Mouse (Mus musculus): ENCODE results near the gene Mapk10.

Gene Mapk10

DNA sequence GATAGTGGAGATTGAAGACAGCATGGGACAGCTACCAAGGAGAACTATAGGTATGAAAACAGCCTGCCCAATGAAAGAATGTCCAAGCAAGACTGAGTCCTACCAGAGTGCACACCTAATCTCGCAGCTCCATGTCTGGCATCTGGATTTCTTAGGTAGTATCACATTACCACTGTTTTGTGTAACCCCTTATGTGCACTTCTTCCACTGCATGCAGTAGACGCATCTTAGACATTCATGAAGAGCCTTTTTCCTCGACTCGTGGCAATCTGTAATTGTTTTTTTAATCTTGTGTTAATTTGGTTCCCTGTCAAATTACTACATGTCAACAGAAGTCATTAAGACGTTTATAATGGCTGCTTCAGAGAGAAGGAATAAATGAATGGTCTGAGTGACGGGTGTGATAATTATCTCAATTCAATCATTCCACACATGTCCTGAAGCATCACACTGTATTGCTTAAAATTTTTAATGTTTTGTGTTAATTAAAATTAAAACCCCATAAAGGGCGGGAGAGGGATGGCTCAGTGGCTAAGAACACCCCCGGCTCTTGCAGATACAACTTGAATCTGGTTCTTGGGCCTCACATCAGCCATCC lies 160.7 kb downstream of the Mapk10 start:
- DNase-seq (ENCODE audit: low spot score in 2 of 2): no peak

DNA sequence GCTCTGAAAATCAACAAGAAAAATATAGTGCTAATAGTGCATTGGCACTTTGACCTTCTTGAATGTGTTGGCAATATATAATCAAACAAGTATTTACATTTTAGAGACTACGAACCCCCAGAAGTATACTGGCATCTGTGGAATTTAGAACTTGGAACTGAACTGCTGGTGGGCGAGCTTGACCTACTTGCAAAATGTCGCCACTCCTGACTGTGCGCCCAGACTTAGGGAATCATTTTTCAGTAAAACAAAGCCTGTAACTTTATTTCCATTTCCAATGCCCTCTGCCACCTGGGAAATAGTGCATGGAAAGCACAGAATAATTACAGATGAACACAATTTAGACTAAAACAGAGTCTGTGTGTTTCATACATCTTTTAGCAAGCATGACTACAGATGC lies 163.1 kb downstream of the Mapk10 start:
- DNase-seq (ENCODE audit: low spot score in 2 of 2): no peak

DNA sequence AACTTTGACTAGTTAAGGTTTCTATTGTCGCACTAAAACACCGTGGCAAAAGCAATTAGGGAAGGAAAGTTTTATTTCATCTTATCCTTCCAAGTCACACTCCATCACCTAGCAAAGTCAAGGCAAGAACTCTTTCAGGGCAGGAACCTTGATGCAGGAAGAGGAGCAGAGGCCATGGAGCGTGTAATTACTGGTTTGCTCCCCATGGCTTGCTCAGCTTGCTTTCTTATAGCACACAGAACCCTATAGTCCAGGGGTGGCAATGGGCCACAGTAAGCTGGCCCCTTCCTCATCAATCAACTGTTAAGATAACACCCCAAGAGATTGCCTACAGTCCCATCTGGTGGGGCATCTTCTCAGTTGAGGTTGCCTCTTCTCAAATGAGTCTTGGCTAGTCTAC lies 173.4 kb downstream of the Mapk10 start:
- no peak for DNase-seq (ENCODE audit: low spot score in 2 of 2)

DNA sequence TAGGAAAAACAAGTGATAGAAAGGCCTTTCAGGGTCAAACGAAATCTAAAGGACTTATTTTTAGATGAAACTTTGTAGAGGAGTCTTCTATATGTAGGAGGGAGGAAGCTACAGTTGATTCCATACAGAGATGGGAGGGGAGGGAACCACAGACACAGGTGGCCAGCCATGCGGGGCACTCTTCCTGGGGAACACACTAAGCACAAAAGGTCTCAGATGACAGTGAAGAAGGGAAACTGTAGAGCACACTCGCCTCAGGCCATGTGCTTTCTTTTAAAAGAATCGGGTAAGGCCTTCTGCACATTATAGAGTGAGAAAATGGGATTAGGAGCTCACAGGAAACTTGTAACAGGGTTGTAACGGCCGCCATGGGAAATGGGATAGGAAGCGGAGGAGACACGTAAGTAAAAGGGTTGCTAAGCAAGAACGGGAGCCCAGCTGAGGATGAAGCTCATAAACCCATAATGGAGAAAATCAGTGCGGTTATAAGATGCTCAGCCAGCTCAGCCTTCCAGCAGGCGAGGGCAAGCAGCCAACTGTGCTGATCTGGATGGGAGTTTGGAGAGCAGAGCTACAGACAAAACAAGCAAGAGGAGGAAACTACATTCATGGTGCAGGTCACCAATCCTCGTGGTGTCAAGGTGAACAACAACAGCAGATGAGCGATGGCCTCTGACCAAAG lies 182.1 kb downstream of the Mapk10 start:
- no peak for DNase-seq (ENCODE audit: low spot score in 2 of 2)

DNA sequence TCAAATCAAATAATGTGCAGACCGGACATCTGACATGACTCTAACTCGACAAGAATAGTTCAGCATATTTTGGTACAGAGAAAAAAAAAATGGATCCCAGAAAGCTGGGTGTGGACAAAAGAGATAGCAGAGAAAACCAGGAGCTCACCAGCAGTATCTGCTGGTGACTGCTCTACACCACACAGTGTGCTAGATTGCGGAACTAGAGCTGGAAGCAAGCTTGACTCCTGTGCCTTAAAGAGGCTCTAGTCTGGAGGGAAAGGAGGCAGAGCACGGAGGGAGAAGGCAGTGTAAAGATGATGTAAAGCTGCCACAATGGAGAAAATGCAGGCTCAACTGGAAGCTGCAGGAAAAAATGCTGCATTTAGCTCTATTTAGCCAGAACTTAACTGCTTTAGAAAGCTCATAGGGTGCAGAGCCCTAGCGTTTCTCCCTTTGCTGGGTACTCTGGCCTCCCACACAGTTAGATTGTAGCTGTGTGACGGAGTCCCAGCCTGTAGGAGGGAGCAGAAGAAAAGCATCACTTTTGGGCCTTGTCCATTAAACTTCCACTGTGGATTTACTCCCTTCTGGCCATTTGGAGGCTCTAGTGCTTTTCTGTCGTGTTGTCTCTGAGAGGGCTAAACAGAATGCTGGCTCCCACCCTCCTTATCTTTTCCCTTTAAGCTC lies 188.5 kb downstream of the Mapk10 start:
- DNase-seq (ENCODE audit: low spot score in 2 of 2): no peak

DNA sequence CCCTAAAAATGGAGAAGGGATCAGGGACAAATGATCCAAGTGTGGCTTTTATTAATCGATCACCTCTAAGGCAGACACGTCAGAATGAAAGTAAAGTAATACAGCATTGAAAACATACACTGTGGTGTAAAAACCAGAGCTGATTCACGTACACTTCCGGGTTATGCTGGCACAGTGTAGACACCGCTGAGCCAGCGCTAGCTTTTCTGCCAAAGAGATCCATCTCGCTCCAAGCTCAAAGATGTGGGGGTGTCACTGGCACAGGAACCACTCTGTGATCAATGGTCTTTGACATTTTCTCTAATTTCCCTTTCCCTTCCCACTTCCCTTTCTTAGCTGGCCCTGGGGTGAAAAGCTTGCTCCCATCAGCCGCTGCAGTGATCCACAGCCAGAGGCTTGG lies 189.7 kb downstream of the Mapk10 start:
- no peak for DNase-seq (ENCODE audit: low spot score in 2 of 2)

DNA sequence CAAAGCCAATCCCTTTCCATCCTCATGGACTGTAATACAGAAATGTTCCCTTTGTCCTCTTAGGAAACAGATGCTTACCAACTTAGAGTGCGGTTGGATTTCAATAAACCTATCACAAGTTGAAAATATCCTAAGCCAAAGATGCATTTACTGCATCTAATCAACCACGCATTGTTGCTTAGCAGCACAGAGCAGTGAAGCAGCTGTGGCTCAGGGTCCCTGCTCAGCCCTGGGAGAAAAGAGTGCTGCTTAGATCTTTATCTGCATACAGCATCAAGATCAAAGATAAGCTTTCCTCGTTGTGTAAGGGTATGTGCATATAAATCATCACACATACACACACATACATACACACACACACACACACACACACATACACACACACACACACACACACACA lies 190.2 kb downstream of the Mapk10 start:
- no peak for DNase-seq (ENCODE audit: low spot score in 2 of 2)

DNA sequence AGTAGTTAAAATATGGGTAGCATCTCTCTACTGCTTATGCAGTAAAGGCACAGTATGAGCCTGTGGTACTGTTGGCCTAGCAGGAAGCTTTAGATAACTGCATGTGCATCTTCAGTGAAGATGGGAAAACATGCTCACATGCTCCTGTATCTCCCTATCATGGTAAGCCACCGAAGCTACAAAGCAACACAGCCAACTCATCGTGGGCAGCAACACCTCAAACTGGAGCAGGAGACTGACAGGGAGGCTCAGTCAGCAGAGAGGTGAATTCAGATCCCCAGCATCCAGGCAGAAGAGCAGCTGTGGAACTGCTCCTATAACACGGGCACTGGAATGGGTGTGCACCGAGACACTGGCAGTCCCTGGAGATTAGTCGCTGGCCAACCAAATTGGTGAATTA lies 191.0 kb downstream of the Mapk10 start:
- no peak for DNase-seq (ENCODE audit: low spot score in 2 of 2)

DNA sequence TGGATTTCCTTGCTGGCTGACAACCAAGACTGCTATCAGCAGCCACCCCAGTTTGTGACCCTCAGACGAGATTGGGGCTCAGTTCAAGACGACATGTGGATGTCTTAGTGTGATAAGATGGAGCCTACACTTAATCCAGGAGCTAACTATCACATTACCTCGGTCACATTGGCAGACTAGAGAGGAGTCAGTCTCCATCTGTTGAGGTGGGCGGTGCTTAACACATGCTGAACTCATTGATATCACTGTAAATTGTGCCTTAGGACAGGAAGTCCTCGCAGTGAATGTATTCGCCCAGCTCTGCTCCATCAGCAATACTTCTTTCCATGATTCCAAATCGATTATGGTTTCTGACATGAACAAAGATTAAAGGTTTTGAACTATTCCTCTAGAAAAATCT lies 193.5 kb downstream of the Mapk10 start:
- DNase-seq (ENCODE audit: low spot score in 2 of 2): no peak

DNA sequence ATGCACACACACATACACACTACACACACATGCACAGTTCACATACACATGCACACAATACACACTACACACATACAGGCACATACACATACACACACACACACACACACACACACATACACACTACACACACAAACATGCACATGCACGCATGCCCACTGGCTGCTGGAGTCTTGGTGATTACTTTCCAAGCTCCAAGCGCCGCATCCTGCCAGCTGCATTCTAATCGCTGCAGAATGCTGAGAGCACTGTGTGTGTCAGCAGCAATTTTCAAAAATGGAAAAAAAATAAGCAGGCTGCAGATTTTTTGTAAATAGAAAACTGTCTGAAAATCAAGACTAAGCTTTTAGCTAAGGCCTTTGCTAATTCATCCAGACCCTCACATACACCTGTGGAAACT lies 196.8 kb downstream of the Mapk10 start:
- DNase-seq (ENCODE audit: low spot score in 2 of 2): no peak

DNA sequence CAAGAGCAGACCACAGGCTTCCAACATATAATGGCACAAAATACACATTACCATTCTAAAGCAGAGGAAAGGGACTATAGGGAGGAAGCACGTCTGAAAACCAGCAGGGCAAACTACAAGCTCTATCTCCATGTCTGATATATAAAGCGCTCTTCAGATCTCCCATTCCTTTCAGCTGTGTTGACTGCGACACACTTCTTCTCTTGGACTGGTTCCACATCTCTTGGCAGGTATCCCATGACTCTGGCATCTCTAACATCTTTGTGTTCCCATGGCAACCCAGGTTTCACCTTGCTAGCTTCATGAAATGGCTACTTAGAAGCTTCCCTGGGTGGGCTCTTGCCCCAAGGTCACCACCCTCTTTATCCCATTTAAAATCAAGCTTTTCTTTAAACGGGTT lies 202.2 kb downstream of the Mapk10 start:
- no peak for DNase-seq (ENCODE audit: low spot score in 2 of 2)

DNA sequence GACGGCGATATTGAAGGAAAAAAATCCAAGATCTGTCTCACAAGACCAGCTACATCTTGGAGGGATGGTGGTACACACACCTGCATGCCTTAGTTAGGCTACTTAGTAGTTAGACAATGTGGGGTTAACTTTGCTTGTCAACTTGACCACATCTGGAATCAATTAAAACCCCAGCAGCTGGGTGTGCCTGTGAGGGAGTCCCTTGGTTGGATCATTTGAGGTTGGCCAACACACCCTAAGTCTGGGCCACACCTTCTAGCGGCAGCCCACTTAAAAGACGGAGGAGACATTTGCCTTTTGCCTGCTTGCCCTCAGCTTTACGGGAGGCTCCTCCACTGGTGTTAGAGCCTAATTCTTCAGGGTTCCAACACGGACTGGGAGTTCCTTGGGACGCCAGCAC lies 209.0 kb downstream of the Mapk10 start:
- DNase-seq (ENCODE audit: low spot score in 2 of 2): no peak

DNA sequence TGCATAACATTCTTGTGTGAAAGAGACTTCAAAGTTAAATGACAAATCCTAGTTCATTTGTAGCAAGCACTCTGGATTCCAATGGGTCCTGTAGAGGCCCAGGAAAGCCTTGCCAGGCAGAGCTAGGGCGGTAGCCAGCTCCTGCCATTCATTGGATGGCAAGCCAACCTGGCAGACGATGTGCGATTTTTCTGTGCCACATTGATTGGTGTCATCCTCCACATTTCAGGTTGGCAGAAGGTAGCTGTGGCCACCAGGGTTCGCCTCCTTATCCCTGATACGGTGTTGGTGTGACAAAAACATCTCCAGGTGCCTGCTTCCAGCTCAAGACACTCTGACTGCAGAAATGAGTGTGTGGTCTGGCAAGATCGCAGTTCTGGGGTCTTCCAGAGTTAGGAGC lies 210.6 kb downstream of the Mapk10 start:
- no peak for DNase-seq (ENCODE audit: low spot score in 2 of 2)

DNA sequence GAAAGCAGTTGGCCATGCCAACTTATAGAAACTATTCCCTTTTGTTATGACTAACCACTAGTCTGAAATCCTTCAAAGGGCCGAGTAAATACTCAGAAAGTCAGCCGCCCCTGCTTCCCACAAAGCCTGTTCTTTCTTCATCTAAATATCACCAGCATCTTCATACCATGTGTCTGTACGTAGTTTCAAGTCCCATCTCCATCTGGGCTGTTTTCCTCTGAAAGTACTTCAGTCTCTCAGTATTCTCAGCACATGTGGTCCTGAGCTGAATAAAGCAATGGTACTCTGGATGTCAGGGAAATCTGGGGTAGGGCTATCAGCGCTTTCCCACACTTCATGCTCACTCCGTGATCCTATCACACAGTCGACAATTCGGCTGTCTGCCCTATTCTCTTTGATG lies 212.6 kb downstream of the Mapk10 start:
- no peak for DNase-seq (ENCODE audit: low spot score in 2 of 2)

DNA sequence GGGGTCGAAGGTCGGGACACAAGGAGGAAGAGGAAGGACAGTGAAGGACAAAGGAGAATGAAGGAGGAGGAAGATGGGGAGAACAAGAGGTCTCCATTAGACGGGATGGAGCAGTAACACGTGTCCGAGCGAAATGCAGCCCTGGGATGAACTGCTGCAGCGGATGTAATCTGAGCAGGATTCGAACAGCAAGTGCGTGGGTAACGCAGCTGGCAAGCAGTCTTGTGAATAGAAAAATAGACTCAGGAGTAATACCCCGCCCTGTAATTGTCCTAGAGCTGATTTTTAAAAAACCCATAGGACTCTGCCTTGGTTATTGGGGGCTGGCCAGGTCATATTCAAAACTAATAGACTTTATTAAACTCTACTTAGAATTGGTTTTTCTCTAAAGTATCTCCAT lies 213.2 kb downstream of the Mapk10 start:
- no peak for DNase-seq (ENCODE audit: low spot score in 2 of 2)

DNA sequence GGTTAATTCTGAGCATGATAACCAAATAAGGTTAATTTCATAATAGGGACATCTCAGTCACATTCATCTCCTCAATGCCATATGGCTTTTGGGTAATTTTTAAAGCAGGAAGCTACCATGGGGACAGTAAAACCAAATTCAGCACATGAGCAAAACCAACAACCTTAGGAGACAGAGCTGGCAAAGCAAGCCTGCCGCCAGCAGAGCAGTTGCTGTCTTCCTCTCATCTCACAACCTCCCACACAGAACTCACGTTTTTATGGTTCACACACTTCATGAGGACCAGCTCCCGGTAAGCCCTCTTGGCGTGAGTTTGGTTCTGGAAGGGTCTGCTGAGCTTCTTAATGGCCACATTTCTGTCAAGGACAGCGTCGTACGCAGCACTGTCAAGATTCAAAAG lies 214.8 kb downstream of the Mapk10 start:
- no peak for DNase-seq (ENCODE audit: low spot score in 2 of 2)

DNA sequence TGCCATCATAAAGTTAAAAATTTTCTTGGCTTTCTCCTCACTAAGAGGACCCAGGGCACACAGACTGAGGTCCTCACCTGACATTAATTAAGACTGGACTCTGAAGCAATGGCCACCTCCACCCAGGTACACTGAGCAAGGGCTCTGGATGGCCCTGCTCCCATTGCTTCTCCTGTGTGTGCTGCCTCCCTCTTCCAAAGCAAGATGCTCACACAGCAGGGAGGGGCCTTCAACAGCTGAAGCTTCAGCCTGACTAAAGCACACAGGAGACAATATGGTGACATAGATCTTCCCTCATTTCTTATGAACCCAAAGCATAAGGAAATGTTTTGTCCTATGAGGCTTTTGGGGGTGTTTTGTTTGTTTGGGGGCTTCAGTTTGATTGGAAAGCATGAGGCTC lies 215.2 kb downstream of the Mapk10 start:
- no peak for DNase-seq (ENCODE audit: low spot score in 2 of 2)

DNA sequence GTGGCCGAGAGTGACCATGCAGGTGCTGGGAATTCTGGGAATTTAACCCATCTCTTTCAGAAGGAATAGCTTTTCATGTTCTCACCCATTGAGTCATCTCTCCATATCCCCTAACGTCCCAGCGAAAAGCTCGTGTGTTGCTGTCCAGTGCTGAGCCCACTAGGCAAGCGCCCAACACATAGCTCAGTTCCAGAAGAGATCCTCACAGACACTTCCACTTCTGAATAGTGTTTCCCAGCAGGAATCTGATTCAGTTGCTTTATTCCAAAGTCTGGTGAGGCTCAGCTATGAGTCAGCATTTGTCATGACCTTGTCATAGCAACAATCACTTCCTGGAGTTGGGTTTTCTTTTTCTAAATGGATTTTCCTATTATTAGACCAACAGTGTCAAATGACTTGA lies 217.2 kb downstream of the Mapk10 start:
- peak in 1 of 2 experiments; percentile 13 for DNase-seq (ENCODE audit: low spot score in 2 of 2)

DNA sequence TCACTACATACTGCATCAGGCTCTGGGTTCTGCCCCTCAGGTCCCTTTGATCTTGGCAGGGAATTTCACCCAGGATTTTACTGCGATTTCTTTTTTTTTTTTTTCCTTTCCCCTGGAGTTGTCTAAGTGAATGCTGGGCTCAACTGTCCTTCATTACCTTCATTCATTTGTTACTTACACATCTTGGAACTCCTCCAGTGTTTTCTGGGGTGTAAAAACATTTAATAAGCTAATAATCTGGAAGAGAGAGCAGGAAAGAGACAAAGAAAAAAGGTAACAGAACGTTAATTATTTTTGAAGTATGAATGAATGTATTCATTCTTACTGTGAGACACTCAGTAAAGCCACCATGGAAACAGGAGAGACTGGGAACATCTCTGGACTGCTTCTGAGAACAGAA lies 219.4 kb downstream of the Mapk10 start:
- no peak for DNase-seq (ENCODE audit: low spot score in 2 of 2)

DNA sequence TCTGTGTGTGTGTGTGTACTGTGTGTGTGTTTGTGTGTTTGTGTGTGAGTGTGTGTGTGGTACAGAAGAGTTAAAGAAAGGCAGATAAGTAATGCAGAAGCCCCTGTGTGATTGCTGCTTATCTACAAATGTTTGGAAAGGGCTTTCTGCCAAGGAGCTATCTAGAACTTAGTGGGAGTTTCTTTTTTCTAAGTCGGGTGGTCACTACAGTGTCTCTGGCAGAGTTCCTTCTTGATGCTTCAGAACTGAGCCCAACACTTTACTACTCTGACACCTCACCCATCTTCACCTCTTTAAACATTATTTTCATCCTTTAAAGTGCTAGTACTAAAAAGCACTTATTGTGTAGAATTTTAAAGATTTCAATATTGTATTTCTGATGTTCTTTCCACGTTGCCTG lies 232.8 kb downstream of the Mapk10 start:
- DNase-seq (ENCODE audit: low spot score in 2 of 2): no peak

DNA sequence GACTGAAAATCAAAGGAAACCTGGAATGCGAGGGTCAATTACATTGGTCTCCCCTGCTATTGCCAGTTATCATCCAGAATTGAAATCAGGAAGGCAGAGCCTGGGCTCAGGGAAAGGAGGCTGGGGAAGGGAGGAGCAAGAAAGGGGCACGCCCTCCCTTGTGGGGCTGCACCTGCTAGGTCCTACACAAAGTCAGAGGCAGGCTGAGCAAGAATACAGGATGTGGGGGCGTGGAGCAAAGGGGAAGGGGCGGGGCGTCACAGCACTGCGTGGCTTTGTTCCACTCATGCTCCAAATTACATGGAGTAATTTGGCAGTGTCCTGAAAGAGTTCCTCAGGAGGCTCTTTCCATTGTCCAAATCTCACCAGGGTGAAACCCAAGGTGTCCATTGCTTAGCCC lies 234.0 kb downstream of the Mapk10 start:
- DNase-seq (ENCODE audit: low spot score in 2 of 2): no peak

DNA sequence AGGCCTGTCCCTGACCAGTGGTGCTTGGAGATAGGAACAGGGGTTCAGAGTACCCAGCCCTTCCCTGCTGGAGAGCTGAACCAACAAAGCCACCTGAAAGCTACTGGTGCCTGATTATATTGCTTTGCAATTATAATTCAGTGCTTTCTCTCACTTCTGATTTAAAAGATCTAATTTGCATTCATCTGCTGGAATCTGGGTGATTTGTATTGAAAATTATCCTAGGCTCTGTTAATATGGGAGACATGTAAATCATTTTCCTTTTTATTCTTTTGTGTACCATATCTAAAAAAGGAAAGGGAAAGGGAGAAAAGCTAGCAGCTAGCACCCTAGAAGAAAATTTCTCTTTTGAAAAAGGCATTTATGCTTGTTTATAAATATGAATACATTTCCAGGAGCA lies 234.6 kb downstream of the Mapk10 start:
- DNase-seq (ENCODE audit: low spot score in 2 of 2): no peak

DNA sequence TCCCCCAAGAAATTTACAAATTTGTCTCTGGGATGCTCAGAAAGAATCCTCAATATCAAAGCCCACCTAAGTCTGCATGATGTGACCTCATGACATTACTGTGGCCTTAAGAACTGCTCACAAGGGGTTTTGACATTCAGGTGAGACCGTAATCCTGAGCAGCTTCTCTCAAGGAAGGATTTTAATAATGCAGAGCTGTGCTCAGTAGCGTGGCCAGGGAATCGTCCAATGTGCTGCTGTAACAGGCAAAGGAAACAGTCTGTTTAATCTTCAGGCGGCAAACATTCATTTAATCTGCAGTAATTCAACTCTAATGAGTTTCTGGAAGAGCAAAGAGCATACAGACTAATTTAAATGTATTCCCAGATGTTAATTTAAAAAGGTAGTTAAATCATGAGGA lies 236.7 kb downstream of the Mapk10 start:
- no peak for DNase-seq (ENCODE audit: low spot score in 2 of 2)

DNA sequence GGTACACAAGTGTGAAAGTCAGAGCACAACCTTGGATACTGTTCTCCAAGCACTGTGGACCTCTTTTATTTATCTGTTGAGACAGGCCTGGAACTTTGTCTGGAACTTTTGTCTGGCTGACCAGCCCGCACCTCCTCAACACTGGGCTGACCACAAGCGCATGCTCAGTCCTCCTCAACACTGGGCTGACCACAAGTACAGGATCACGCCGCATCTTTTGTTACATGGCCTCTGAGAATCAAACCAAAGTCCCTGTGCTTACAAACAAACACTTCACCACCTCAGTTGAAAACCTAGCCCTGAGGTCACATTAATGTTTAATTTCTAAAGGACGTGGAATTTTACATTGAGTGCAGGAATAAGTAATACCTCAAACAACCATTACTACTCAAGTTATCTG lies 246.7 kb downstream of the Mapk10 start:
- no peak for DNase-seq (ENCODE audit: low spot score in 2 of 2)
